Mouse (Mus musculus) hindbrain, embryonic 16.5 days (tissue): ENCODE data around the gene Wdpcp. TPM values are rescaled to one million over a fixed set of nuclear protein-coding genes. Genes with fewer than 3 reads are reported as not detected.
"Not testable (repeated sequence)": the region's sequence is repeated elsewhere in the genome, so short reads cannot be mapped to it uniquely, and the experiment has no call there.

Experiments used
- ATAC-seq: fragments of 200-750 bp; cut with Nextera tagmentation; 2 replicates; pipeline ENCODE4 v1.8.0; 2017; ENCODE audit warnings: moderate TSS enrichment, moderate library complexity
- H3K27ac ChIP-seq: fragments of 300-500 bp; sonication (generic); 2 replicates; pipeline ENCODE4 v1.5.1; 2014; ENCODE audit warnings: low read depth, mild to moderate bottlenecking, control low read depth, low read length, moderate library complexity
- H3K27me3 ChIP-seq: fragments of 300-500 bp; sonication (generic); replicated peaks from 2 replicates; pipeline ENCODE4 v1.6.1; 2014; ENCODE audit warnings: low read length; ENCODE audit not compliant: control insufficient read depth, insufficient read depth
- H3K36me3 ChIP-seq: fragments of 300-500 bp; sonication (generic); 2 replicates; pipeline ENCODE4 v1.6.1; 2014; ENCODE audit warnings: mild to moderate bottlenecking, low read length, moderate library complexity, mixed read lengths; ENCODE audit not compliant: control insufficient read depth, insufficient read depth
- H3K4me1 ChIP-seq: fragments of 300-500 bp; sonication (generic); 2 replicates; pipeline ENCODE4 v1.6.1; 2014; ENCODE audit warnings: low read depth, low read length; ENCODE audit not compliant: control insufficient read depth, insufficient read depth
- H3K4me2 ChIP-seq: fragments of 300-500 bp; sonication (generic); 2 replicates; pipeline ENCODE4 v1.6.1; 2014; ENCODE audit warnings: mild to moderate bottlenecking, low read length, control low read depth, moderate library complexity
- H3K4me3 ChIP-seq: fragments of 300-500 bp; sonication (generic); 2 replicates; pipeline ENCODE4 v1.5.1; 2014; ENCODE audit warnings: mild to moderate bottlenecking, low read length, control low read depth, moderate library complexity
- H3K9ac ChIP-seq: fragments of 300-500 bp; sonication (generic); 2 replicates; pipeline ENCODE4 v1.6.1; 2014; ENCODE audit warnings: low read depth, mild to moderate bottlenecking, control low read depth, low read length, moderate library complexity
- H3K9me3 ChIP-seq: fragments of 300-500 bp; sonication (generic); 2 replicates; pipeline ENCODE4 v1.6.1; 2014; ENCODE audit warnings: mild to moderate bottlenecking, low read length, moderate library complexity; ENCODE audit not compliant: control insufficient read depth
- WGBS: fragments of 180-500 bp; shearing (Covaris S2); extraction: QIAGEN DNeasy Blood & Tissue Kit; methylation state at CpG from one replicate; pipeline ENCODE4 v1.1.7; 2014; 5-methylcytosine and 5-hydroxymethylcytosine counted together
- polyA plus RNA-seq: library from polyadenylated mRNA; unstranded; fragments of >200 nt; fragmentation: Nextera tagmentation; extraction: Ambion mirVana; gene quantifications from 2 replicates; pipeline ENCODE4 v1.2.1, GENCODE M21; 2015

Wdpcp gene
- polyA plus RNA-seq: 10.5 and 11.4 TPM in 2 replicates

- peak within 1 kb of the TSS; percentile 83 for H3K4me3 ChIP-seq
- H3K36me3 ChIP-seq: no peaks in the 10 kb centered on the region
- no peaks in the 10 kb centered on the region for H3K27me3 ChIP-seq
- peak within 1 kb of the TSS; percentile 86 for H3K9ac ChIP-seq
- WGBS: under 1% methylated on average over 42 of the region's 42 CpGs
- peak; percentile 99 for ATAC-seq
- H3K9me3 ChIP-seq: no peaks in the 10 kb centered on the region
- H3K27ac ChIP-seq: peak within 1 kb of the TSS; percentile 90
- H3K4me2 ChIP-seq: peak within 1 kb of the TSS; percentile 76
- H3K4me1 ChIP-seq: peaks cover 25% of the 10 kb centered on the region
Observed at GRCm38 (mm10) chr11:21571700-21572381, at the start of gene Wdpcp, which contains the start of gene Mdh1. Gene Wdpcp (plus strand): TSS chr11:21572235. Gene Mdh1 (minus strand): TSS chr11:21572367.

- Histone ChIP-seq H3K36me3 (no peaks in the 10 kb centered on the region), H3K4me2 (no peak overlapping the region), H3K27me3 (no peaks in the 10 kb centered on the region), H3K9ac (no peak overlapping the region), H3K27ac (no peak overlapping the region), H3K9me3 (no peaks in the 10 kb centered on the region), H3K4me3 (no peak overlapping the region), H3K4me1 (no peaks in the 10 kb centered on the region)
- 75% methylated on average over 2 of the region's 2 CpGs for WGBS
- ATAC-seq: no peak
Observed at GRCm38 (mm10) chr11:21528676-21529394, 43.2 kb upstream of the Wdpcp start.

GRCm38 (mm10) chr11:21530856-21531255 lies 41.2 kb upstream of the Wdpcp start:
- H3K27ac ChIP-seq, H3K36me3 ChIP-seq, H3K4me3 ChIP-seq, H3K4me2 ChIP-seq, H3K27me3 ChIP-seq, ATAC-seq, H3K4me1 ChIP-seq, H3K9ac ChIP-seq, H3K9me3 ChIP-seq: not testable (repeated sequence)
- 85% methylated on average over 2 of the region's 2 CpGs for WGBS

GRCm38 (mm10) chr11:21540072-21540471 lies 32.0 kb upstream of the Wdpcp start:
- Histone ChIP-seq H3K27me3 (no peaks in the 10 kb centered on the region), H3K4me2 (no peak overlapping the region), H3K9ac (no peak overlapping the region), H3K9me3 (no peaks in the 10 kb centered on the region), H3K4me3 (no peak overlapping the region), H3K36me3 (no peaks in the 10 kb centered on the region), H3K27ac (no peak overlapping the region), H3K4me1 (no peaks in the 10 kb centered on the region)
- 76% methylated on average over 2 of the region's 2 CpGs for WGBS
- no peak for ATAC-seq

- no peaks in the 10 kb centered on the region for H3K4me1 ChIP-seq
- H3K27ac ChIP-seq: no peak overlapping the region
- H3K36me3 ChIP-seq: no peaks in the 10 kb centered on the region
- no peak overlapping the region for H3K4me2 ChIP-seq
- no peaks in the 10 kb centered on the region for H3K27me3 ChIP-seq
- no peak overlapping the region for H3K4me3 ChIP-seq
- no peak for ATAC-seq
- no peaks in the 10 kb centered on the region for H3K9me3 ChIP-seq
- no peak overlapping the region for H3K9ac ChIP-seq
- WGBS: 100% methylated on average over 2 of the region's 2 CpGs
Observed at GRCm38 (mm10) chr11:21540622-21541021, 31.4 kb upstream of the Wdpcp start.

- H3K4me1 ChIP-seq: no peaks in the 10 kb centered on the region
- no peaks in the 10 kb centered on the region for H3K9me3 ChIP-seq
- H3K4me3 ChIP-seq: no peak overlapping the region
- no peak overlapping the region for H3K27ac ChIP-seq
- no peak overlapping the region for H3K9ac ChIP-seq
- no peaks in the 10 kb centered on the region for H3K27me3 ChIP-seq
- no peaks in the 10 kb centered on the region for H3K36me3 ChIP-seq
- no peak overlapping the region for H3K4me2 ChIP-seq
- ATAC-seq: no peak
- WGBS: 78% methylated on average over 5 of the region's 5 CpGs
Observed at GRCm38 (mm10) chr11:21542731-21543130, 29.3 kb upstream of the Wdpcp start.

- no peaks in the 10 kb centered on the region for H3K9me3 ChIP-seq
Observed at GRCm38 (mm10) chr11:21545021-21545420, 27.0 kb upstream of the Wdpcp start.

GRCm38 (mm10) chr11:21545951-21546350 lies 26.1 kb upstream of the Wdpcp start:
- Histone ChIP-seq H3K4me1 (no peaks in the 10 kb centered on the region), H3K4me3 (no peak overlapping the region), H3K4me2 (no peak overlapping the region), H3K9me3 (no peaks in the 10 kb centered on the region), H3K9ac (no peak overlapping the region), H3K27me3 (no peaks in the 10 kb centered on the region), H3K27ac (no peak overlapping the region), H3K36me3 (no peaks in the 10 kb centered on the region)
- ATAC-seq: no peak

More at GRCm38 (mm10) chr11:21545021-21545420, 27.0 kb upstream of the Wdpcp start:
- no peak for ATAC-seq
- Histone ChIP-seq H3K4me1 (no peaks in the 10 kb centered on the region), H3K27ac (no peak overlapping the region), H3K9ac (no peak overlapping the region), H3K4me3 (no peak overlapping the region), H3K4me2 (no peak overlapping the region), H3K36me3 (no peaks in the 10 kb centered on the region), H3K27me3 (no peaks in the 10 kb centered on the region)
- WGBS: 74% methylated on average over 2 of the region's 2 CpGs

- no peak overlapping the region for H3K4me2 ChIP-seq
- no peaks in the 10 kb centered on the region for H3K9me3 ChIP-seq
- H3K9ac ChIP-seq: no peak overlapping the region
- 77% methylated on average over 1 of the region's 1 CpGs for WGBS
- H3K36me3 ChIP-seq: no peaks in the 10 kb centered on the region
- no peak overlapping the region for H3K27ac ChIP-seq
- no peaks in the 10 kb centered on the region for H3K27me3 ChIP-seq
- ATAC-seq: no peak
- H3K4me3 ChIP-seq: no peak overlapping the region
- no peaks in the 10 kb centered on the region for H3K4me1 ChIP-seq
Observed at GRCm38 (mm10) chr11:21546671-21547070, 25.4 kb upstream of the Wdpcp start.
